Mouse (Mus musculus) forebrain, embryonic 10.5 days (tissue): ENCODE measurements around the gene Asl. TPM values are rescaled to one million over a fixed set of nuclear protein-coding genes. Genes with fewer than 3 reads are reported as not detected.
A peak's percentile ranks its signal among the peaks of the same experiment; 100 is the strongest.

Experiments used
- DNase-seq: peaks from one replicate; pipeline ENCODE4 v3.0.0-alpha.2; 2017; ENCODE audit warnings: low spot score; ENCODE audit errors: extremely low spot score
- H3K27ac ChIP-seq: fragments of 300-500 bp; sonication (generic); 2 replicates; pipeline ENCODE4 v1.5.1; 2016; ENCODE audit warnings: mild to moderate bottlenecking
- H3K27me3 ChIP-seq: fragments of 300-500 bp; sonication (generic); 2 replicates; pipeline ENCODE4 v1.6.1; 2016; ENCODE audit warnings: mild to moderate bottlenecking; ENCODE audit not compliant: poor library complexity, severe bottlenecking
- H3K36me3 ChIP-seq: fragments of 300-500 bp; sonication (generic); replicated peaks from 2 replicates; pipeline ENCODE4 v1.6.1; 2016; ENCODE audit warnings: mild to moderate bottlenecking, moderate library complexity
- H3K4me1 ChIP-seq: fragments of 300-500 bp; sonication (generic); 2 replicates; pipeline ENCODE4 v1.6.1; 2016
- H3K4me3 ChIP-seq: fragments of 300-500 bp; sonication (generic); 2 replicates; pipeline ENCODE4 v1.5.1; 2016; ENCODE audit warnings: mild to moderate bottlenecking, moderate library complexity
- H3K9me3 ChIP-seq: fragments of 300-500 bp; sonication (generic); 2 replicates; pipeline ENCODE4 v1.6.1; 2016; ENCODE audit warnings: mild to moderate bottlenecking, moderate library complexity
- WGBS: fragments of 180-500 bp; shearing (Covaris S2); methylation state at CpG from one replicate; pipeline ENCODE4 v1.1.7; 2016; 5-methylcytosine and 5-hydroxymethylcytosine counted together
- polyA plus RNA-seq: library from polyadenylated mRNA; unstranded; fragments of >200 nt; fragmentation: Nextera tagmentation; extraction: Ambion mirVana; gene quantifications from 2 replicates; pipeline ENCODE4 v1.2.1, GENCODE M21; 2016

Asl gene
- 33.2 and 36.6 TPM in 2 replicates for polyA plus RNA-seq

DNA sequence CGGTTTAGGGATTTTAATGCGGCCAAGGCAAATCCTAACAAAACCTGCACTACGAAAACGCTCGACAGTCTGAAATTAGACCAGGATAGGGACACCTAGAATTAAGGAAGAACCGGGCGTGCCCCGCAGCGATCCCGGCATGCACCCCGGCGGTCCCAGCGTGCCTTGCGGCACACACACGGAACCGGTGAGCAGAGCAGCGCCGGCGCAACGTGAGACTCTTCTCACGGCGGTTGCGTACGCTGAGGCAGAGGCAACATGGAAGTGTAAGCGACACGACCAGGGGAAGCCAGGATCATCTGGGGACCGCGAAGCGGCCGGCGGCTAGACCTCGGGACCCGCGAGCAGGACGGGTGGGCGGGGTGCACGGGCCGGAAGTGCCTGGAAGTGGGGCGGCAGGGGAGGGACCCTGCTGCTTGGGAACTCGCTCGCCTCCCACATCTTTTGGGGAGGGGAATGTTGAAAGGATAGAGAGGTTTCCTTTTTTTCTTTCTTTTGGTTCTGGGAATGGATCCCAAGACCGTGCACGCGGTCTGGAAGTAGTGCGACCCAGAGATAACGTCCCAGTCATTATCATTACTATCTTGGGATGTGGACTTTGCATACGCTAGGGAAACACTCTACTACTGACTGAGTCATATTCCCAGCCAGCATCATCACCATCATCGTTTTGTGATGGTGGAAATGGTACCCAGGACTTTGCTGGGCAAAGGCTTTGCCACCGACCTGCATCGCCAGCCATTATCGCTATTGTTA is at the start of gene Asl, which contains the start of gene Crcp:
TSS of gene Asl (minus strand) at position 106 of the 756 bp plus-strand sequence.
TSS of gene Crcp (plus strand) at position 149 of the 756 bp plus-strand sequence.
- 2% methylated on average over 51 of the region's 51 CpGs for WGBS
- Histone ChIP-seq H3K4me1 (peaks cover 17% of the 10 kb centered on the region), H3K27ac (peak within 1 kb of the TSS; percentile 96), H3K9me3 (no peaks in the 10 kb centered on the region), H3K36me3 (no peaks in the 10 kb centered on the region), H3K4me3 (peak within 1 kb of the TSS; percentile 89), H3K27me3 (no peaks in the 10 kb centered on the region)
- DNase-seq: peak; percentile 84

DNA sequence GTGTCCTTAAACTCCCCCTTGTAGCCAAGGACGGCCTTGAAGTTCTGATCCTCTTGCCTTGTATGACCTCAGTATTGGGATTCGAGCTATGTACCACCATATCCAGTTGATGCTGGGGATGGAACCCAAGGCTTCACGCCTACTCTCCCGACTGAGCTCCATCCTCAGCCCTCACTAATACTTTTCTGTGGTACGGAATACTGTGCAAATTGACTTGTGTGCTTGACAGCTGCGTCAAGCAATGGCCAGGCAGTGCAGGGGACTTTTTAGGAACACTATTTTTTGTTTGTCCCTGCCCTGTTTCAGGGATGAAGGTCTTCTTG is 49.7 kb upstream of the Asl start:
- H3K36me3 ChIP-seq: peaks cover 35% of the 10 kb centered on the region
- H3K4me1 ChIP-seq: peaks cover 19% of the 10 kb centered on the region
- H3K9me3 ChIP-seq: peaks cover 9% of the 10 kb centered on the region
- H3K27ac ChIP-seq: peak overlapping the region; percentile 96
- peaks cover 14% of the 10 kb centered on the region for H3K27me3 ChIP-seq
- no peak for DNase-seq
- 50% methylated on average over 6 of the region's 6 CpGs for WGBS
- peak overlapping the region; percentile 78 for H3K4me3 ChIP-seq

DNA sequence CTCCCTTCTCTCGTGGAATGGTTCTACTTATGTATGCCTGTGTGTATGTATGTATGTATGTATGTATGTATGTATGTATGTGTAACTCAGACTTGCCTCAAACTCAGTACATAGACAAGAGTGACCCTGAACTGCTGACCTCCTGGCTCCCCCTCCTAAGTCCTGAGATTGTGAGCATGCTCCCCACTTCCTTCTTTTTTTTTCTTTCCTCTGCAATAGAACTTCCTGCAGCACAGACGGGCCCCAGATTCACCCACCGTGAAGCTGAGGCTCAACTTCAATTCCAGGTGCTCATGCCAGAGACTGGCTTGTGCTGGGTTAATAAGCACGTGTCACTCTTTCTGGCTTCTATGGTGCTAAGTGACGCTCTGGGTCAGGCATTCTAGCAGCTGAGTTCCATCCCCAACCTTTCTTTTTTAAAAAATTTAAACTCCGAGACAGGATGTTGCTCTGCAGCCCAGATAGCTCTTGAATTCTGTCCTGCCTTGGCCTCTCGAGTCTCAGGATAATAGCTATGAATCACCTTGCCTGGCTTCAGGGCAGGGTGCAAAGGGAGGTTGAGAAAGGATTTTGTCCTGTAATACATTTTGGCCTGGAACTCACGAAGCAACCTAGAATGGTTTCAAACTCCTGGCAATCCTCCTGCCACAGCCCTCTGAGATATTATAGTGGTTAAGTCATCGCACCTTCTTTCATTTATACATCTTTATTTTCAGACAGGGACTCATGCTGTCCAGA is 49.2 kb upstream of the Asl start:
- Histone ChIP-seq H3K27ac (peak overlapping the region; percentile 96), H3K36me3 (peaks cover 29% of the 10 kb centered on the region), H3K4me3 (no peak overlapping the region), H3K9me3 (peaks cover 9% of the 10 kb centered on the region), H3K4me1 (peaks cover 19% of the 10 kb centered on the region), H3K27me3 (peaks cover 14% of the 10 kb centered on the region)
- 78% methylated on average over 9 of the region's 9 CpGs for WGBS
- DNase-seq: no peak

DNA sequence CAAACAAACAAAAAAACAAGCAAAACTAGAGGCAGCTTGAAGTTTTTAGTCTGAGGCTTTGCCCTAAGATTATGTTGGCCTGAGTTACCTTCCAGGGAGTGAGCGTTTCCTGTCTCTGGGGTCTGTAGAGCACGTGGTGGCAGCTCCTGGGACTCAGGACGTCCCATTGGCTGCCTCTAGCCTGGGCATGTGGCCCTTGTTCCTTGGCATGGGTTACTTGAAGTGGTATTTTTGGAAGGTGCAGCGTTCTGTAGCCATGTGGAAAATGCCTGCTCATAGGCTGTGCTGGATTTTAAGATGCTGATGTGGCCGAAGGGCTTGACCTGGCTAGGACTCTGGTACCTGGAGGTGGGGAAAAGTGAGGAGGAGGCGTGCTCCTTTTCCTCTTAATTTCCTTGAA is 47.3 kb upstream of the Asl start:
- Histone ChIP-seq H3K27ac (no peak overlapping the region), H3K4me3 (no peak overlapping the region), H3K36me3 (peaks cover 11% of the 10 kb centered on the region), H3K9me3 (peaks cover 5% of the 10 kb centered on the region), H3K4me1 (peaks cover 19% of the 10 kb centered on the region), H3K27me3 (peaks cover 14% of the 10 kb centered on the region)
- DNase-seq: no peak
- 70% methylated on average over 6 of the region's 6 CpGs for WGBS

DNA sequence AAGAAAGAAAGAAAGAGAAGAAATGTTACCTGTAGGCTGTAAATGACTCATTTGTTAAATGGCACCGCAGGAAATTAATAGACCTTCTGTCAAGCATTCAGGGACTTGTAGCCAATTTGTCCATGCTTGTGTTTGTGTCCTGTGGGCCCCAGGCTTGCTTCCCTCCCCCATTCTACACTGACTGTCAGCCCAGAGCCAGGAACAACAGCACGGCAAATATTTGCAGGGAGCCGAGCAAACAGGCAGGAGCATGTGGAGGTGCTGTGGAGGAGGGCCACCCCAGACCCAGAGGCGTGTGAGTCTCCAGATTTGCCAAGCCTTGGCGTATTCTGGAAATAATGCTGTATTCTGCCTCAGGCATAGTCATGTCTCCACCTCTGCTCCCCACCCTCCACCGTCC is 45.4 kb upstream of the Asl start:
- peaks cover 8% of the 10 kb centered on the region for H3K4me1 ChIP-seq

DNA sequence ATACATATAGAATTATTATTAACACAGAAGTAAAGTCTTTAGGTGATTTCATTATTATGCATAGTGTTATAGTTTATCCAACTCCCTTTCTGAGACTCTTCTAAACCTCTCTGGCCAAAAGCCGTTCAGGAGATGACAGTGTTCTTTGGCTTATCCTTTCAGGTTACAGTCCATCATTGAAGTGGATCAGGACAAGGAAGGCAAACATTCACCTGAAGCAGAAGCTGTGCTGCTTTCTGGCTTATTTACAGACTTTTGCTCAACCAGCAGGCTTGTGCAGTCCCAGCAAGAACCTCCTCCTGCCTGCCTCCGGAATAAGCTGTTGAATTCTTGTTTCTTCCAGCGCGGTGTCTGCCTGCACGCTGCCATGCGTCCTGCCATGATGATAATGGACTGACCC is 44.0 kb upstream of the Asl start, which contains the start of gene Tpst1:
TSS of gene Tpst1 (plus strand) at position 301 of the 400 bp plus-strand sequence.
- Histone ChIP-seq H3K27ac (no peak within 1 kb of the TSS), H3K9me3 (no peaks in the 10 kb centered on the region), H3K4me3 (no peak within 1 kb of the TSS), H3K27me3 (peaks cover 7% of the 10 kb centered on the region), H3K4me1 (no peaks in the 10 kb centered on the region), H3K36me3 (no peaks in the 10 kb centered on the region)
- 92% methylated on average over 6 of the region's 6 CpGs for WGBS
- DNase-seq: no peak

More for the DNA sequence above, 45.4 kb upstream of the Asl start:
- H3K9me3 ChIP-seq: no peaks in the 10 kb centered on the region
- no peak for DNase-seq
- H3K27ac ChIP-seq: no peak overlapping the region
- 82% methylated on average over 6 of the region's 6 CpGs for WGBS
- peaks cover 14% of the 10 kb centered on the region for H3K27me3 ChIP-seq
- no peak overlapping the region for H3K4me3 ChIP-seq
- H3K36me3 ChIP-seq: no peaks in the 10 kb centered on the region

DNA sequence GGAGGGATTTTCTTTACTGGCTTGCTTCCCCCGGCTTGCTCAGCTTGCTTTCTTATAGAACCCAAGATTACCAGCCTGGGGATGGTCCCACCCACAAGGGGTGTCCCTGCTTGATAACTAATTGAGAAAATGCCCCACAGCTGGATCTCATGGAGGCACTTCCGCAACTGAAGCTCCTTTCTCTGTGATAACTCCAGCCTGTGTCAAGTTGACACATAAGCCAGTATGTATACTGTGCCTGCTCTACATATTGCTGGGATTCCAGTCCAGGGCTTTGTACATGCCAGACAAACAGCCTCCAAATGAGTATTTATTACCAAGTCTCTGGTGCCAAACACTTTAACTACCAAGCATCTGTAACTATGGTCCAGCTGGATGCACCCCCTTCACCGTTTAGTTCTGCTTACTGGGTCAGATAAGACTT is 38.8 kb upstream of the Asl start:
- no peak for DNase-seq
- no peaks in the 10 kb centered on the region for H3K9me3 ChIP-seq
- no peaks in the 10 kb centered on the region for H3K27me3 ChIP-seq
- no peak overlapping the region for H3K4me3 ChIP-seq
- no peak overlapping the region for H3K27ac ChIP-seq
- no peaks in the 10 kb centered on the region for H3K4me1 ChIP-seq
- 80% methylated on average over 3 of the region's 3 CpGs for WGBS
- H3K36me3 ChIP-seq: no peaks in the 10 kb centered on the region

DNA sequence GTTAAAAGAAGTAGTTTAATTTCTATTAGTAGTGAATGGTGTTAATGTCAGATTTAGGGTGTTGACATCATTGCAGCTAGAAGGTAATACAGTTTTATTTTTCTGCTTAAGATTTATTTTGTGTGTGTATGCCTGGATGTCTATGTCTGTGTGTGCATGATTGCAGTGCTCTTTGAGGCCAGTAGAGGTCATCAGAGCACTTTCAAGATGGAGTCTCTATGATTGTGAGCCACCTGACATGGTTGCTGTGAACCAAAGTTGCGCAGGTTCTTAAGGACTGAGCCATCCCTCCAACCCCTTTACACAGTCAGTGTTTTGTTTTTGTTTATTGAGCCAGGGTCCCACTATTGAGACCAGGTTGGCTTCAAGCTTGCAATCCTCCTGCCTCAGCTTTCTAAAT is 36.5 kb upstream of the Asl start:
- Histone ChIP-seq H3K36me3 (peaks cover 18% of the 10 kb centered on the region), H3K4me1 (no peaks in the 10 kb centered on the region), H3K27ac (no peak overlapping the region), H3K27me3 (no peaks in the 10 kb centered on the region), H3K9me3 (no peaks in the 10 kb centered on the region), H3K4me3 (no peak overlapping the region)
- no peak for DNase-seq
- 92% methylated on average over 1 of the region's 1 CpGs for whole genome bisulfite sequencing

DNA sequence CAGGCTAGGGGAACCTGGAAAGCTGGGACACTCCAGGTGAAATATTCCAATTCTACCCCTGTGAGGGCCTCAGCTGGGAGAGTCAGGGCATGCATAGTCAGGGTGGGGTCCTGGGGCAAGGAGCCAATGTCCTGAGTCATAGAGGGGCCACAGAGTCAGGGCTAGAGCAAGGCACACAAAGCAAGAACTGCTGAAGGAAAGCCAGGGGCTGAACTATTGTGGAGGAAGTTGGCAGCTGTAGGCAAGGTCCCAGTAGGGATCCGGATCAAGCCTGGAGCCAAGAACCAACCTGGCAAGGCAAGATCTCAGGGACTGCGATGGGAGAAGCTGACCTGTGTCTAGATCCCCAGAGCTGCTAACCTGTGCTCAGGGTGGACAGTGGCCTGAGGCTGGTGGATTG is 34.7 kb upstream of the Asl start:
- Histone ChIP-seq H3K4me1 (no peaks in the 10 kb centered on the region; the same call in 1 of the 2 replicates), H3K27ac (no peak overlapping the region), H3K4me3 (no peak overlapping the region), H3K36me3 (peaks cover 36% of the 10 kb centered on the region), H3K27me3 (no peaks in the 10 kb centered on the region), H3K9me3 (no peaks in the 10 kb centered on the region)
- no peak for DNase-seq
- WGBS: 80% methylated on average over 2 of the region's 2 CpGs

DNA sequence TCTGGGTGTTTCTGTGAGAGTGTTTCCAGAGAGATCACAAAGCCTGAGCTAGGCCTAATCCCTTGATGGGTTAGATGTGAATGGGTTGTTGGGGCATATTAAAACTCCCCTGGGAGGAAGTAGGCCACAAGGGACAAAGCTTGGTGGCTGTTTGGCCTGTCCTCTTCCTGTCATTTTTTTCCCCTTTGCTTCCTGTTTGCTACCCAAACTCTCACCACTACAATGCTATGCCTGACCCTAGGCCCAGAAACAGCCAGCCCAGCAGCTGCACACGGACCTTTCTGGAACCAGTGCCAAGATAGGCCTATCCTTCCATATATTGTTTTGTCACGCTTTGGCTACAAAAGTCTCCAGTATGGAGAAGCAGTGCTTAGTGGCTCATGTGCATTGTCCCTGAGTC is 33.0 kb upstream of the Asl start:
- Histone ChIP-seq H3K9me3 (no peaks in the 10 kb centered on the region), H3K4me1 (no peaks in the 10 kb centered on the region; the same call in 1 of the 2 replicates), H3K4me3 (no peak overlapping the region), H3K36me3 (peaks cover 47% of the 10 kb centered on the region), H3K27ac (no peak overlapping the region), H3K27me3 (no peaks in the 10 kb centered on the region)
- WGBS: 80% methylated on average over 2 of the region's 2 CpGs
- DNase-seq: no peak

DNA sequence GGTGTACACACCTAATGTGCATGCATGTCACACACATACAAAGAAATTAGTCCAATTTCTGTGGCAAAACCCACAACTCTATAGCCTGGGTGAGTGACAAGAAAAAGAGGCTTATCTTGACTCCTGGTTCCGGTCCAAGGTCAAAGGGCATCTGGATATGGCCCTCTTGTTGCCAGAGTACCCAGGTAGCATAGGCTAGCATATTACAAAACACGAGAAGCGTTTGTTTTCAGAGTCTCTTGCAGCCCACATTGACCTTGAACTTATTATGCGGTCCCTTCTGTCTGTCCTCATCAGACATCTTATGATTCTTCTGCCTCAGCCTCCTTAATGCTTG is 31.2 kb upstream of the Asl start:
- no peaks in the 10 kb centered on the region for H3K9me3 ChIP-seq
- peaks cover 53% of the 10 kb centered on the region for H3K36me3 ChIP-seq
- no peak overlapping the region for H3K27ac ChIP-seq
- 96% methylated on average over 4 of the region's 4 CpGs for WGBS
- H3K4me3 ChIP-seq: no peak overlapping the region
- H3K4me1 ChIP-seq: no peaks in the 10 kb centered on the region; the same call in 1 of the 2 replicates
- no peak for DNase-seq
- no peaks in the 10 kb centered on the region for H3K27me3 ChIP-seq

DNA sequence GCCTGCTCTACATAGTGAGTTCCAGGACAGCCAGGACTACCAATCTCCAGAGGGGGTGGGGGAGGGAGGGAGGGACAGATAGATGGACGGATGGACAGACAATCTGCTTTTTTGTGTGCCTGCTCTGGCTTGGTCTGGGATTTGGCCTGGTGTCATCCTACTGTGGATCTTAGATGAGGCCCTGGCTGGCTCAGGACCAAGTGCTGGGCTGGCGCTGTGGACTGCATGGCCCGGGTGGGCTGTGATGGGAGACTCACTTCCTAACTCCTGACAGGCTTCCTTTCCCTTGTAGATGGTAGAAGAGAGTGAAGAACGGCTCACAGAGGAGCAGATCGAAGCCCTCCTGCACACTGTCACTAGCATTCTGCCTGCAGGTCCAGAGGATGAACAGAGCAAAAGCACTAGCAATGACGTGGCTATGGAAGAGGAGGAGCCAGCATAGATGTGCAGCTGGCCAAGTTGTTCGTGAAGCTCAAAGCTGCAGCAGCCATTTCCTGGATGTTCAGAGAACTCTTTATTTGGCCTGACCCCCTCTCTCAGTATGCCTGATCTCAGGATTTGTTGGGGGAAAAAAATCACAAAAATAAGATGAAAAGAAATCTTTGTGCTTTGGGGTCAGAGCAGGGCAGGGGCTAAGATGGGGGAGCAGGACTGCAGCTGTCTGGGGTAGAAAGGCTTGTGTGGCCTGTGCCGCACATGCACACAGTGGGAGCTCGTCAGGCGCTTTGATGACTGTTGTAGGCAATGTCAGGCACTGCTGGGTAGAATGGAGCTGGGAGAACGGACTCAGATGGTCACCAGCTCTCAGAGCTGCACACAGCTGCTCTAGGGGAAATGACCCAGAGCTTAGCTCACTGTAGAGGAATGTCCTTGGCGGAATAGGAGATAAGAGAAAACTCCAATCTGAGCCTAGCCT is 30.6 kb upstream of the Asl start:
- H3K9me3 ChIP-seq: no peaks in the 10 kb centered on the region
- H3K36me3 ChIP-seq: peaks cover 57% of the 10 kb centered on the region
- no peak for DNase-seq
- H3K27me3 ChIP-seq: no peaks in the 10 kb centered on the region
- WGBS: 80% methylated on average over 12 of the region's 12 CpGs
- H3K4me1 ChIP-seq: no peaks in the 10 kb centered on the region; the same call in 1 of the 2 replicates
- H3K27ac ChIP-seq: peak overlapping the region; percentile 37; the same call in 1 of the 2 replicates
- H3K4me3 ChIP-seq: no peak overlapping the region
